Mouse (Mus musculus): ENCODE measurements around the gene P2ry10b. TPM values are rescaled to one million over a fixed set of nuclear protein-coding genes. Genes with fewer than 3 reads are reported as not detected.

P2ry10b gene
- polyA plus RNA-seq, 1 experiment from 2014 or later: 0.56 TPM

- WGBS: 86% methylated on average over 2 of the region's 2 CpGs
- no peaks in the 10 kb centered on the region for H3K9me3 ChIP-seq (replicated peaks)
Measured at GRCm38 (mm10) chrX:107217577-107218090, 68.9 kb downstream of the P2ry10b start.

More at GRCm38 (mm10) chrX:107217577-107218090, 68.9 kb downstream of the P2ry10b start:
- H3K9ac ChIP-seq: no peak overlapping the region
- H3K4me1 ChIP-seq: no peaks in the 10 kb centered on the region
- H3K4me2 ChIP-seq: no peak overlapping the region
- no peak for ATAC-seq
- no peak overlapping the region for H3K4me3 ChIP-seq
- H3K27me3 ChIP-seq: no peaks in the 10 kb centered on the region
- H3K27ac ChIP-seq: no peak overlapping the region
- no peaks in the 10 kb centered on the region for H3K36me3 ChIP-seq (ENCODE audit: poor library complexity, severe bottlenecking)

Other genes starting within 250 kb of the P2ry10b start
- 7.9 and 8.2 TPM in 2 replicates for gene Lpar4, start 228.3 kb upstream of the P2ry10b start, polyA plus RNA-seq (2015; fragmentation: Nextera tagmentation; extraction: Ambion mirVana)
- gene P2ry10, start 60.4 kb upstream of the P2ry10b start, polyA plus RNA-seq (2015; fragmentation: Nextera tagmentation; extraction: Ambion mirVana): not detected in 2 replicates
- gene Gpr174, start 107.0 kb downstream of the P2ry10b start, polyA plus RNA-seq (2015; fragmentation: Nextera tagmentation; extraction: Ambion mirVana): not detected in 2 replicates

Data from forebrain, embryonic 13.5 days (tissue).